Mouse (Mus musculus): ENCODE data around the gene Slit1.

DNA sequence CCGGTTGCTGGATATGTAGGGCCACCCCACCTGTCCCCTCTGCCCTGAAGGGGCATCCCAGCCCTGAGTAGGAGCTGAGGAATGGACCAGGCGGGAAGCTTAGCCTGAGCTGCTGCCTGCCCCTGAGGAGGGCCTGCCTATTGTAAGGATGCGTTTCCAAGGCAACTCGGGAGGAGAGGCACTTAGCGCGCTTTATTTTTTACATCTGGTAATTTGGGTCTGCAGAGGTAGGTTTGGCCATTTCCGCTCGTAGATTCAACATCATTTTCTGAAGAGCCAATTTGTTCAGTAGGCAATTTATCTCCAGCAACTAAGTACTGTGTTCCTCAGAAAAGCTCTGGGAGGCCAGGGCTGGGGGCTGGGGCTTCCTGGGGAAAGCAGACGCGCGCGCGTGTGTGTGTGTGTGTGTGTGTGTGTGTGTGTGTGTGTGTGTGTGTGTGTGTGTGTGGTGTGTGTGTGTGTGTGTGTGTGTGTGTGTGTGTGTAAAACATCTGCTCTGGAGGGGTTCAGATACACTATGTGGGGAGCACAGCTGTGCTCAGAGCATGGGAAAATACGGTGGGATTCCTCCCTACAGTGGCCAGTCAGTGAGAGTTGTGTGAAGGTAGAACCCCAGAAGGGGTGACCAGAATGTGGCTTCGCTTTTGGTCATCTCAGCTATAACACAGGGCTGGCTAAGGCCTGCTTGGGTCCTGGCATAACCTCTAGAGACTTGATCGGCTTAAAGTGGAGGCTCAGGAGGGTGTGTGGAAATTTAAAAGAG lies 130.0 kb downstream of the Slit1 start:
- TF ChIP-seq CTCF (IDR thresholded peaks at IDR 0.05; ENCODE audit: insufficient read depth, low read depth, low read length) (no peak), POLR2A (IDR thresholded peaks at IDR 0.05; ENCODE audit: insufficient read depth, low read depth, low read length) (no peak)
